Mouse (Mus musculus) kidney, adult 18-20 months (tissue): ENCODE measurements around the gene Ei24.

Experiments
- DNase-seq: peaks from one replicate; pipeline ENCODE4 v3.0.0; 2021

Gene Ei24

DNA sequence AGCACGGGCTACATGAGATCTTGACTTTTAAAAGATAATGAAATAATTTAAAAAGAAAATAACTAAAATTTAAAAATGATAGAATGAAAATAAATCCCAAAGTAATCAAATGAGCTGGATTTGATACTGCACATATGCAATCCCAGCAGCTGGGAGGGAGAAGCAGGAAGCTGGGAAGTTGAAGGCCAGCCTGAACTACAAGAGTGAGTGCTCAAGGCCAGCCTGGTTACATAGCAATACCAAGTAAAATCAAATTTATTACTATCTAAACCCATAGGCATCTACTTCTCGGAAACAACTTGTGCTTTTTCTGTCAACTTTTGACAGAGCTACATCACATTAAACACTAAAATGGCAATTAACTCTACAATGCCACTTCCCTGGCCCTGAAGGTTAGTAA is 13.3 kb downstream of the Ei24 start:
- no peak for DNase-seq

DNA sequence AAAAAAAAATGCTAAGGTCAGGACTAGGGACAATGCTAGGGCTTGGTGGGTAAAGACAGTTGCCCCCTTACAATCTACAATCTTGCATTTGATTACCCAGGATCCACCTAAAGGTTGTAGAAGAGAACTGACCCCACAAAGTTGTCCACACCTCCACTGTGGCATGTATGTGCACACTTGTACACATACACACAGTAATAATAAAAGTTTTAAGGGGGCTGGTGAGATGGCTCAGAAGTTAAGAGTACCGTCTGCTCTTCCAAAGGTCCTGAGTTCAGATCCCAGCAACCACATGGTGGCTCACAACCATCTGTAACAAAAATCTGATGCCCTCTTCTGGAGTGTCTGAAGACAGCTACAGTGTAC is 28.2 kb downstream of the Ei24 start:
- peak; percentile 2 for DNase-seq

DNA sequence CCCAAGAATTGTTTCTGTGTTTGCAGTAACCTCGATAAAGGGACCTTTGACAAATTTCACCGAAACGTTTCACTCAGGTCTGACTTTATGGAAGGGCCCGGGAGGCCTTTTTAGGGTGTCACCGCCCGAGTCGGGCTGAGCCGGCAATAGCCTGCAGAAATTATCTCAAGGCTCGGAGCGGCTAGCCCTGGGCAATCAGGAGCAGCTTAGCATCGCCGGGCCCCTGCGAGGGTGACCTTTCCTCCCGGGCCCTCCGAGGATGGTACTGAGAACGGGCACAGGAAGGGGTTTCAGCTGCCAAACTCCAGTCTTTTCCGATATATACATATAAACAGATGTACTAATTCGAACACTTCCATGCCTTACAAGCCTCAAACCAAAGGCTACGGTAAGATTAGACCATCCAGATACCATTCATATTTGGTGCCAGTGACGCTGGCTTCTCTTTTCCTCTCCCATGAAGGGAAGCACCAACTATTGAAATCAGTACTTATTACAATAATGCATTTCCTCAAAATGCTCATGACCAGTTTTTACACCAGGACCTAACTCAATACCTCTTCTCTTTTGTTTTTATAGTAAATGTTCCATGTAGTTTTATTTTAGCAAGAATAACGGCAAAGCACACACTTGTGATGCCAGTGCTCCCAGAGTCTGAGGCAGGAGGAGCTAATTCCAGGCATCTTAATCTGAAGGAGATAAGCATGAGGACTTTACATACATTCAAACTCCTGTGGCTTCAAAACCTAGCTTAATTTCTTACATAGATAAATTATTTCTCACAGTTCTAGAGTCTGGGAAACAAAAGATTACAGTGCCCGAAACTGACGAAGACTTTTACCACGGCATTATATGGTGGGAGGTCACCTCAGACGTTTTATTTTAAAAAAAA is 28.8 kb downstream of the Ei24 start:
- no peak for DNase-seq

DNA sequence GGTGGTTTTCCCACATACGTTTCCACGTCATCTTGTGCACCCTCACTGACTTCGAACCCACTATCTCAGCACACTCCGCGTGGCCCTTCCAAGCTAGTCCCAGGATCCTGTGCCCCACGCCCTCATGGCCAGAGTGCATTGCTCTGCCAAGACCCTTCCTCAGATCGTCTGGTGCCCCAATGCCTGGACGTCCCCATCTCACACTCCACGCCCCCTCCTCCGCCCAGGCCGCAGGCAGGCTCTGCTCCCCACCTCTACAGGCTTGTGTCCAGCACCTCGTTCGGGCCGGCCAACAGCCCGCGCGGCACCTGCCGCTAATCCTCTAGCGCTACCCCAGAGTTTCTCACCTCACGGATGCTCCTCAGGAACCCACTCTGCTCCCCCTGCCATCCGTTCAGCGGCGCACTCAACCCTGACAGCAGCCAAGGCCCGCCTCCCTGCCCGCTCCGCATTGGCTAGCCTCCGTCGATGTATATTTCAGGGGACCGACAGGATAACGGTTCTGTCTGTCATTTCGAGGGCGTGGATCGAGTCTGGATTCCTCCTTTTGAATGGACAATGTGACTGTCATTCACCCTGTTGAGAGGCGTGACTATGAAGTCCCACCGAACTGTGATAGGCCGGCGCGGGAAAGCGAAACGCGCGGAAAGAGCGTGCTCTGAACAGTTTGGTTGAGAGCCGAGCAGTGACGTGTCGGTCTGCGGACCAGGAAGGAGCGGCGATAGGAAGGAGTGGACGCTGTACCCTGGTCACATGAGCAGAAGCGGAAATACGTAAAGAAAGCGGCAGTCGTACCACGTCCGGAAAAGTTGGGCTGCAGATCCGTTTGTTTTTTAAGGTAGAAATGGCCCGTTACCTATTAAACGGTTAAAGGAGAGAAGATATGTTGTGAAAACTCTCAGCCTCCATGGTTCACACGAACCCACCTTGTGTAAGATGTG is 29.7 kb downstream of the Ei24 start, which contains the start of gene Stt3a:
Stt3a (minus strand) TSS at position 477 of the 941 bp plus-strand sequence.
- peak; percentile 98 for DNase-seq

DNA sequence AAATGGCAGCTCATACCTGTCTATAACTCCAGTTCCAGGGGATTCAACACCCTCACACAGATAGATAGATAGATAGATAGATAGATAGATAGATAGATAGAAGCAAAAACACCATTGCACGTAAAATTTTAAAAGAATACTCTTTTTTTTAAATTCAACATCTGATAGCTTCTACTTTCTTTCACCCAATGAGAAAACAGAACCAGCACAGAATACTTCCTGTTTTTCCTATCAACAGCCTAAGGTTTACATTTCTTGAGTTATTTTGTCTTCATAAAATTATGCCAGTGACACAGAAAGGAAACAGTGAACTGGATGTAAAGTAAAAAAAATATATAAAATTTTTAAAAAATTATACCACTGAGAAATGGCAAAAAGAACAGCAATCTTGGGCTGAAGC is 32.8 kb downstream of the Ei24 start:
- DNase-seq: no peak
